Mouse (Mus musculus) lung, postnatal 25 days (tissue): ENCODE results near the gene Pold2.
"Not testable (repeated sequence)": the region's sequence is repeated elsewhere in the genome, so short reads cannot be mapped to it uniquely, and the experiment has no call there.

Experiments
- DNase-seq: peaks from one replicate; pipeline ENCODE4 v3.0.0; 2022; ENCODE audit warnings: low spot score

Gene Pold2

DNA sequence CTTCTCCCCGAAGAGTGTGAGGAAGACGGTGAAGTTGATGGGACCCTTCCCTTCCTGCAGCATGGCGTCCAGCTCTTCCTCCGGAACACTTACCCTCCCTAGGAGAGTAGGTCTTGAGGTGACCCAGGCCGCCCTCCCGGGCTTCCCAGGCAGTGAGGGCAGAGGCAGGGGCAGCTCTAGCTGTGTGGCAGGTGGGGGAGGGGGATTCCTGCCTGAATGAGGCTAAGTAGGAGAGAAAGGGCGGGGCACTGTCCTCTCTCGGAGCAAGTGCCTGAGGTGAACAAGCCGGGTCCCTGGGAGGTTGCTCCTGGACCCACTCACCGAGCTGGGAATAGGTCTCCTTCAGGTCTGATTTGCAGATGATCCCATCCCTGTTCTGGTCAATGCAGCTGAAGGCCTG, 19.7 kb upstream of the Pold2 start:
- no peak for DNase-seq

DNA sequence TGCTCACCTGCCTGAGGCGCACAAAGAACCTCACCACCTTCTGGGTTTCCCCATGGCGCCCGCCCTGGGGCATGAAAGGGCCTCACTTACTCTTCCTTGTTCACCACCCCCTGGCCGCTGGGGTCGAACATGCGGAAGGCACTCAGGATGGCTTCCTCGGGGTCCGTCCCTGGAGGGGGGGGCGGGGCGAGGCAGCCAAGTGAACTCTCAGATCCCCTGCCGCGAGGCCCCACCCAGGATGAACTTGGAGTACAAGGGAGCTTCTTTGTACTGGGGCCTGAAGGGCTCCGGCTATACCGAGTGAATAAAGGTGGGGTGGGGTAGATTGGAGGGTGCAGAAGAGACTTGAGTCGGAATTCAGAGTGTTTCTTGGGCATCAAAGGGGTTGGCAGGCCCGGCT, 19.1 kb upstream of the Pold2 start:
- DNase-seq, result no peak

DNA sequence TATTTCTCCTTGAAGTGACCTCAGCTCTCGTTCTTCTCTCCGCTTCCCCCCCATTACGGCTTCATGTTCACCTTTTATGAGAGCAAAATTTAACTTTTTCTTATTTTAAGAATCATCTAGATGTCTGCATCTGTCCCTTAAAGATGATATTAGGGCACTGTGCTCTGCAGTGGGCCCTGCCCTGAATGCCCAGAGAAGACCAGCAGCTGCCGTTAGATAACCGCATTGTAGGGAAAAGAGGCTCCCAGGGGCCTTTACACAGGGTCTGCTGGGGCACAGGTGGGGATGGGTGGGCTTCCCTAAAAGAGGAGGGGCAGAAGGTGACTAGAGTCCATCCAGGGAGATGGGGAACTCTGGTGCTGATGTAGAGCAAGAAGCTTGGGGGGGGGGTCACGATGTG, 15.7 kb upstream of the Pold2 start:
- DNase-seq, result no peak

DNA sequence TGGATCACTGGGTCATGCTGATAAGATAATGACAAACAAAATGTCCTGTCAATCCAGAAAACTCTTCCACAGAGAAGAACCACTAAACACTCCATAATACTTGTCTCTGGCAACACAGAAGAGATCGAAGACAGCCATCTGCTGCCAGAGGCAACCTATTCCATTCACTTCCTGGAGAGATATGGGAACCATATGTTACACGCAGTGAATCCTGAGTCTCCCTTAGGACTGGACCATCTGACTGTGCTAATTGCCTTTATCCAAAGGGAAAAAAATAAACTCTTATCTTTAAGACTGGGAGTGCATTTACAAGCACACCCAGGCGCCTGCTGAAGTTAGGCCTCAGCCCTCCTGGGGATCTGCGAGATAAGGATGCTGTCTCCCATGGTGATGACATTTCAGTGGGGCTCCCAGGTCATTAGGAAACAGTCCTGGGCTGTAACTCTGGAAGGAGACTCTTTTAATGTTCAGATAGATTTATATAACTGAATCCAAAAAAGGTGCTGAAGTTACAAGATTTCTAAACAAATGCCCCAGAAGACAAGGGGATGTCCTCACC, 14.8 kb upstream of the Pold2 start:
- no peak for DNase-seq

DNA sequence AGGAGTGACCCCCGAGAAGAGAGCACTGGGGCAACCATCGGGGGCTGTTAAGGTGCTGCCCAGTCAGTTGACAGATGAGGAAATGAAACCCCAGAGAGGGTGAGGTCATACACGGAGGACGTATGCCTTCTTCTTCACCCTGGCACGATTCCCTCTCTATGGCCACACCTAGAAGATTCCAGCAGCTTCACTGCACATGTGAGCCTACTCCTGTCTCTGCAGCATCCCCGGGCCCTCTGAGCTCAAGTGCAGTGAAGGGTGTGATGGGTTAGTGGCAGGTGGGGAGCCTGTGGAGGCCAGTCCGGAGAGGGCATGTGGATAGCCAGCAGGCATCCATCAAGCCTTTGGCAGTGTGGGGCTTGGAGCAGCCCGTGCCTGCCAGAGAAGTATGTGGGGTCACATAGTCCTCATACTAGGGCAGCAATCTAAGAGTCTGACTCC, 14.1 kb upstream of the Pold2 start:
- peak; percentile 35 for DNase-seq

DNA sequence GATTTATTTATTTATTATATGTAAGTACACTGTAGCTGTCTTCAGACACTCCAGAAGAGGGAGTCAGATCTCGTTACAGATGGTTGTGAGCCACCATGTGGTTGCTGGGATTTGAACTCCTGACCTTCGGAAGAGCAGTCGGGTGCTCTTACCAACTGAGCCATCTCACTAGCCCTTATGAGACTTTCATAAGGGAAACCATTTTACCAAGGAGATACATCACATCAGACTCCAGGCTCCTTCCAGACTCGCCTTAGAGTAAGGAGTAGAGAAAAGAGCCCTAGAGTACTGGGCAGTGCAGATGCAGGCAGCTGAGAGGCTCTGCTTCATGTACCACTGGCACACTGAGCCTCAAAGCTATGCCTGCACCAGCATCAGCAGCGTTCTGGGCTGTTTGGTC, 10.5 kb upstream of the Pold2 start:
- DNase-seq, result not testable (repeated sequence)

DNA sequence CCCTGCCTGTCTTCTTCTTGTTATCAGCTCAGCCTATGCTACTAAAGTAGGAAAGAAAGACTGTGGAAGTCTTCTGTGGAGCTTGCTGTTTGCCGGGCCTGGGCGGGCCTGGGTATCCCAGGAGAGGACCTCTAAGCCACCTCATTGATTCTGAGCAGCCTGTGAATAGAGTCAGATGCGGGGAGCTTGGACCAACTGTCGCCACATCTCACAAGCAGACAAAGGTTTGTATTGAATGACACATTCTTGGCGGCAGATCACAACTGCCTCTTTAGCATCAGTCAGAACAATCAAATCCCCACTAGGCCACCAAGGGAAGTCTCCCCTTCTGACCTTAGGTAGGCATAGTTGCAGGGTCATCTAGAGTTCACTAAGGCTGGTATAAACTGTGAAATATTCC, 9.2 kb upstream of the Pold2 start:
- DNase-seq, result no peak

DNA sequence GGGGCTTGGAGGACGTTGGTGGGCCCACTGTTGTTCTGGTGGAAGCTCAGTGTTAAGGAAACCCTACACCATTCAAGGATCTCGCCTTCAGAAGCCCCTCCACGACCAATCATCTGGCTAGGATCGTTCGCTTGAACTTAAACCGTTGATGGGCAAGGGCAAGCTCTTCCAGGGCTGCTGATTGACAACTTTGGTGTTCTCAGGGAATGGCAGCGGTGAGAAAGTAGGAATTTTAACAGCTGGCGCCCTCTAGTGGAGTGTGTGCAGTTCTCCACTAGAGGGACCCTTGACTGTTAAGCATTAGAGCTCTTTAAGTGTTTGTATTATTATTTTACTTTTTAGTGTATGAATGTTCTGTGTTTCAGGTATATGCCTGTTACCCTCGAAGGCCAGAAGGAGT, 8.1 kb upstream of the Pold2 start:
- DNase-seq, result peak; percentile 73

DNA sequence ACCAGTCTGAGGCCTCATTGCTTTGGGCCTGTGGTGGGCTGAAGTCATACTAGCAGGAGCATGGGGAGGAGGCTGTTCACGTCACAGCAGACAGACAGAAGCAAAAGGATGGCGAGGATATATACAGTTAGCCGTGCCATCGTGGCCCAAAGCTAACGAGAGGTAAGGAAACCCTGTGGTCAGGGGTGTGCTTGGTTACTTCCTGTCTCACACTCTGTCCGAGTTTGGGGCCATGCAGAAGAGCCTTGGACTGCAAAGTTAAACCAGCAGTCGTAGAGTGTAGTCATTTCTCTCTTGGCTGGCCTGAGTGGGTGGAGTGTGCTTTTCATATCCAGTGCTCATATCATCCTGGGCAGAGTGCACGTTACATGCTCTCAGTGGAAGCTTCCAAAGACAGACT, 4.4 kb upstream of the Pold2 start:
- DNase-seq, result no peak

DNA sequence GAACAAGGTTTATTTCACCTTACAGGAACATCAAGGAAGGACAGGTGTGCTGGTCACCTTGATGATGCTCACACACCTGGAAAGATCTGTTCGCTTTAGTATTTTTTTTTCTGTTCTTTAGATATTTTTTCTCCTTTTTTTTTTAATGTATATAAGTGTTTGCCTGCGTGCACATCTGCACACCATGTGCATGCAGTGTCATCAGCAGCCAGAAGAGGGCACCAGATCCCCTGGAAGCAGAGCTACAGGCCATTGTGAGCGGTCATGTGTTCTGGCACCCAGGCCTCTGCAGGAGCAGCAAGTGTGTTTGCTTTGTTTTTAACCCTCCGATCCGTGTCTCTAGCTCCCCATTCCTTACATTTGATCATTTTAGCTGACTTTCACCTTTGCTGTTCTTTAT, 1.8 kb upstream of the Pold2 start:
- peak; percentile 62 for DNase-seq

DNA sequence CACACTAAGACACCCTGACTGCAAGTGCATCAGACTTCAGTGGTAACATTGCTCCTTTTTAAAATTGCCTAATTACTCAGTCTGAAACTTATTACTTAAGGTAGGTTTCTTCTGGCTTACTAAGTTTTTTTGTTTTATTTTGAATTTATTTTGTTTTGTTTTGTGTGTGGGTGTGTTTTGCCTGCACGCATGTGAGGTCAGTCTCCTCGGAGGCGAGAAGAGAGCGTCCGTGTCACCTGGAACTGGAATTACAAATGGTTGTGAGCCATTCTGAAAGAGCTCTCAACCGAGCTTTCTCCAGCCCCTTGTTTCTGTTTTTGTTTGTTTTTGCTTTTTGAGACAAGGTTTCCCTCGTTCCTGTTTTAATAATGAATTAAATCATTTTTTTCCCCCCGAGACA, 569 bp upstream of the Pold2 start:
- no peak for DNase-seq

DNA sequence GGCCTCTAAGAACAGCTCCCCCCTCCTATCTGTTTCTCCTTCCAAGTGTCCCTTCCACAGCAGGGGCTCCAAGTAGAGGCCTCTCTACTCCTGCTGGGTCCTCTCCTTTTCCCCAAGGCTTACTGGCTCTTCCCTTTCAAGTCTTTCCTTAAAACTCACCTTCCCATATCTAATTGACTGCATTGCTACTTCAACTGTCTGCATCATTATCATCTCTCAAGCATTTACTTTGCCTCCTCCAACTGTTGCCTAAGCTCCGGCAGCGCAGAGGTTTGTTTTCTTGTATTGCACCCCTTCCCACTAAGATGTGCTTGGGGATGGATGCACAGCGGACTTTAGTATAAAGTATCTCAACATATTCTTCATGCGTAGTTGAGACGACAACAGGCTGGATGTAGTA, 671 bp downstream of the Pold2 start:
- DNase-seq, result no peak

DNA sequence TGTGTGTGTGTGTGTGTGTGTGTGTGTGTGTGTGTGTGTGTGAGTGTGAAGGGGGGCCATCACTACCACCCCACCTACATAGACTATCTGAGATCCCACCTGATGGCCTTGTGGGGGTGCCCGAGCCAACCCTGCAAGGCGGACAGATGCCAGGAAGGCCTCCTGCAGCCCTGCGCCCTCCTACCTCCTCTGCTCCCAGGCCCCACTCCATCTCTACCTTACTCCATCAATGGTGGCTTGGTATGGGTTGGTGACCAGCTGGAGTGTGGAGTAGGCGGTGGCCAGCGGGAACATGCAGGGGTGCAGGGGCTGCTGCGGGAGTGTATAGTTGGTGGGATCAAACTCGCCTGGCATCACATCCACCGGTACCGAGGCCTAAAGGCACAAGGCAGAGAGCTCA, 4.9 kb downstream of the Pold2 start:
- no peak for DNase-seq

DNA sequence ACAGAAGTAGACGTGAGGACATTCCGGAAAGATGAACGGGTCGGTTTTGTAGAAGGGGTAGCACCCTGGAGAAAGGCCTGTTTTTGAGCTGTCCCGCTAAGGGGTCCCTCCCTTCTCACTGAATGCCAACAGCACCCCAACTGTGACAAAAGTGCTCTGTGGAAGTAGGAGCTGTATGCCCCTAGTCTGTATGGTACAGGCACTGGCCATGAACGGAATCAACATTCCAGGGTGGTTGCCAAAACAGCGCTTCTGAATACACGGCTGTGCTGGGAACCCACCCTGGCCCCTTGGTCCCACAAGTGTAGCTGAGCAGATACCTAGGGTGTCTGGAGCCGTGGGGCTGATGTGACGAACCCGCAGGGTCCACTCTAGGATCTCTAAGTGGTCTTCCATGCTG, 5.4 kb downstream of the Pold2 start:
- DNase-seq, result no peak

DNA sequence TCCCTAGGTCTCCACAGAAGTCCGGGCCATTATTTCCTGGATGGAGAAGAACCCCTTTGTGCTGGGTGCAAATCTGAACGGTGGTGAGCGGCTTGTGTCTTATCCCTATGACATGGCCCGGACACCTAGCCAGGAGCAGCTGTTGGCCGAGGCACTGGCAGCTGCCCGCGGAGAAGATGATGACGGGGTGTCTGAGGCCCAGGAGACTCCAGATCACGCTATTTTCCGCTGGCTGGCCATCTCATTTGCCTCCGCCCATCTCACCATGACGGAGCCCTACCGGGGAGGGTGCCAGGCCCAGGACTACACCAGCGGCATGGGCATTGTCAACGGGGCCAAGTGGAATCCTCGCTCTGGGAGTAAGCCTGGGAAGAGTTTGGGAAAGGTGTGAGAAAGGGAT, 8.0 kb downstream of the Pold2 start:
- DNase-seq, result no peak

DNA sequence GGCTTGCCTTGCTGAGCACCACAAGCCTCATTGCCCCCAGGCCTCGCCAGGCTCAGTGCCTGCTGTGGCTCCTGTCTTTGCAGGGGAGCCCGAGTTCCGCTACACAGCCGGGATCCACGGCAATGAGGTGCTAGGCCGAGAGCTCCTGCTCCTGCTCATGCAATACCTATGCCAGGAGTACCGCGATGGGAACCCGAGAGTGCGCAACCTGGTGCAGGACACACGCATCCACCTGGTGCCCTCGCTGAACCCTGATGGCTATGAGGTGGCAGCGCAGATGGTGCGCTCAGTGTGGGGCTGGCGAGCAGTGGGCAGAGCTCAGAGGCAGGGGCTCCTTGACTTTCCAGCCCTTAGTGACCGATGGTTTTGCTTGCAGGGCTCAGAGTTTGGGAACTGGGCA, 8.8 kb downstream of the Pold2 start:
- DNase-seq, result no peak

DNA sequence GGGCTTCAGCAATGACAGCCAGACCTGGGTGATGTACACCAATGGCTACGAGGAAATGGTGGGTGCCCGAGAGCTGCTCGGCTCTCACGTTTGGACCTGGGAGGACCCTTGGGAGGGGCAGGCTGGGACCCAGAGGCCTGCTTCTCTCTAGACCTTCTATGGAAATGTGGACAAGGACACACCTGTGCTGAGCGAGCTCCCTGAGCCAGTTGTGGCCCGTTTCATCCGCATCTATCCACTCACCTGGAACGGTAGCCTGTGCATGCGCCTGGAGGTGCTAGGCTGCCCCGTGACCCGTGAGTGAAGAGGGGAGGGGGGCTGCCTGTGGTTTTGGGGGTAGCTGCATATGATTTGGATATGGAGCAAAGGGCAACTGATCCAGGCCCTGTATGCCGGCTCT, 9.8 kb downstream of the Pold2 start:
- DNase-seq, result no peak

DNA sequence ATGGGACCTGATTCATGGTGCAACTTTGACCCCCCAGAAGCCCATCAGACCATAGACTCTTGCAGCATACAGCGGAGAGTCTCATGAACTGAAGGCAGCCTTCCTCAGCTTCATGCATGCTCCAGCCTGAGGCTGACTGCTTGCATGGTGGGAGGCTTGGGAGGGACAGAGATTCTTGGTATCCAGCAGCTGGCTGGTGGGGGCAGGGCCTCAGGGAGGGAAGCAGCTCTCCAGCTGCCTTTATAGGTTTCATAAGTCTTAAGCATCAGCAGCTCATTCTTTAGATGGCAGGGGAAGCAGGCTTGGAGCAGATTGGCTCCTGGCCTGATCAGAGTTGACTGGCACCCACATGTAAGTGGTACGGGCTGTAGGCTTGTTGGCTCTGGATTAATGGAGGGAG, 10.9 kb downstream of the Pold2 start:
- no peak for DNase-seq

DNA sequence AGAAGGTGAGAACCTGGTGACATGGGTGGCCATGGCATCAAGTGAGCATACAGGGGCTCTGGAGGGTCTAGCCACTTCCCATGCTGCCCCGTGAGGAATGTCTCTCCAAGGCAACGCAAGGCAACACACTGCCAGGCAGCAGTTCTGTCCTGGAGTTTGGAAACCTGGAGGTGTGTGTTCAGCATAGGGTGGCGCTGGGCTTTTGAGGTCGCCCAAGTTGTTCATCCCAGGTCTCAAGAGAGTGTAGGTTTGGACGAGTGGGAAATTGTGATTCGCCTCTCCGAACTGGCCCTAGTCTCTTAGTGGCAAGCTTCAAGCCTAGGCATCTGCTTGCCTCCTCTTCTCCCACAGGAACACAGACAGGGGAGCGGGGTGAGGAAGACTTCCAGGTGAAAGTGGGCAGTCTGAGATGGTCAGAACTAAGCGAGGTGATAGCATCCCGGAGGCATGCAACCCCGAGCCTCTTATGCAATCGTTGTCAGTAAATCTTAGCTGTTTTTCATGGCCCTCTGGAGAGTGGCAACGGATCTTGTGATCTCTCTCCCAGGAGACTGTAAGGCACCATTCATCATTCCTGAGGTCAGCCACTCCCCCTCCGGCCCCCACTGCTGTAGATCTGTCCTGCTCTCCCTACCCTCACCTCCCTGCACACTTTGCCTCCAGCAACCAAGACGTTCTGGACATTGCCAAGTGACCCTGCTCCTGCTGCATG, 15.5 kb downstream of the Pold2 start:
- no peak for DNase-seq

DNA sequence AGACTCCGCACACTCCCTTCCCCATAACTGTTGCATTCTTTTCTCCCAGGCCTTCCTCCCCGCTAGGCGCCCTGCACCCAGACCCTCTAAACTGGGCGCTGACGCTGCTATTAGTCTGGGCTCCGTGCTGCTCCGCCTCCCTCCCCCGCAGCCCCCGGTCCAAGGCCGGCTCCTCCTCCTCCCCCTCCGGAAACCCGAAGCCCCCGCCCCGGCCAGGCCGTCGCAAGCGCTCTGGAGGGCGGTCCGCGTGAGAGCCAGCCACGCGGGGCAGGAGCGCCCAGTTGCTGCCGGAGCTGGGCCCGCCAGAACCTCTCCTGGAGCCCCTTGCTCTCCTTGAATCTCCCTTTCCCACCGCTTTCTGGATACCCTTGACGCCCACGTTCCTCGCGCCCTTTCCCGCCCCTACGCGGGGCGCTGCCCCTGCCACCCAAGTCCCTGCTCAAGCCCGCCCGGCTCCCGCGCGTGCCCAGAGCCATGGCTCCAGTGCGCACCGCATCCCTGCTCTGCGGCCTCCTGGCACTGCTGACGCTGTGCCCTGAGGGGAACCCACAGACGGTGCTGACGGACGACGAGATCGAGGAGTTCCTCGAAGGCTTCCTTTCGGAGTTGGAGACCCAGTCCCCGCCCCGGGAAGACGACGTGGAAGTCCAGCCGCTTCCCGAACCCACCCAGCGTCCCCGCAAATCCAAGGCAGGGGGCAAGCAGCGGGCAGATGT, 16.3 kb downstream of the Pold2 start, which contains the start of gene Aebp1:
Gene Aebp1 (plus strand): TSS at position 270 of the 716 bp plus-strand sequence.
- peak; percentile 38 for DNase-seq

DNA sequence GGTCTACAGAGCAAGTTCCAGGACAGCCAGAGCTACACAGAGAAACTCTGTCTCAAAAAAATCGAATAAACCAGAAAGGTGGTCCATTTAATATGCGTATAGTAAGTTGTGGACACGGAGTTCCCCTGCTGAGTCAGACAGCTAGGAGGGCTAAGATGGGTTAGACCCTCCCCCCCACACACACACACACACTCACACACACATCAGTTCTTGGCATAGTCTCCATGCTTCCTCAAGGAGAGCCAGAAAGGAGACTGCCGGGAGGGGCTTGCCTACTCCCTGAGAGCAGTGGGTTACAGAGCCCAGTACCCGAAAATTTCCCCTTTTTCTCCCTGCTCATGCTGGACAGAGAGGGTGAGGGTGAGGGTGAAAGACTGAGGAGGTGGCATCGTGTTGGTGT, 17.5 kb downstream of the Pold2 start:
- DNase-seq, result no peak

DNA sequence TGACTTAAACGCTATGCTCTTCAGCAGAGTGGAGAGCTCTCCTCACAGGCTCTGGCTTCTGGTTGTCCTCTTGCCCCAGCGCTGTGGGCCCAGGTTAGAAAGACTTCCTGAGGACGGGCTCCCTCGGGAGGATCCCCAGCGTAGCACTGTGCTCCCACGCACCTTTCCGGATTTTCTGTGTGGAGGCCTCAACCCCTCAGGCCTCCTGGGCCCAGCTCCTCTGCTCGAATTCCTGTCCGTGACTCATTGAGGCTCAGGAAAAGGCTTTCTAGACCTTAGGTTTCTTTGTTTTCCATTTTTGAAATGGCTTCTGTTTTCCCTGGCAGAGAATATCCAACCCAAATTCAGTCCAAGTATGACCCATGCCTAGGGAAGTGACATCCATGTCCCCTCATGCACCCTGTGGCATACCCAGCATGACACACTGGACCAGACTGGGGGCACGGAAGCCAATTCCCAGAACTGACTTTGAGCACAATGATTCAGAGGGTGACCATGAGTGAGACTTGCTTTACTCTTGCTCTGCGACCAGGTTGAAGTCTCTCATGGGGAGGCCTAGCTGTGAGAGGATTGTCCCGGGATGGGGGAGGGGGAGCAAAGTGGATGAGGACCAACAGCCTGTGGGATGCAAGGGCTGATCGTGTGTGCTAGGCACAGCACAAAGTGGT, 18.1 kb downstream of the Pold2 start:
- DNase-seq, result no peak

DNA sequence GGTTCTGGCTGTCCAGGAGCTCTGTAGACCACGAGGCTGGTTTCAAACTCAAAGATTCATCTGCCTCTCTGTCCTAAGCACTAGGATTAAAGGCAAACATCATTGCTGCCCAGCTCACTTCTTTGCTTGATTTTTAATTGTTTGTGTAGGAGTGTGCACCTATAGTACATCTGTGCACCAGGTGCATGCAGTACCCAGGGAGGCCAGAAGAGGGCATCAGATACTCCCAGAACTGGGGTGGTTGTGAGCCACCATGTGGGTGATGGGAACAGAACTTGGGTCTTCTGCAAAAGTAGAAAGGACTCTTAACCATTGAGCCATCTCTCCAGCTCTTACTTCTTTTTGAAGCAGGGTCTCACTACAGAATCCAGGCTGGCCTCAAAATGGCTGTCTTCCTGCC, 19.4 kb downstream of the Pold2 start:
- DNase-seq, result no peak
